Mouse (Mus musculus): ENCODE measurements around the gene Mbd4. TPM values are rescaled to one million over a fixed set of nuclear protein-coding genes. Genes with fewer than 3 reads are reported as not detected.

The Mbd4 gene
- polyA plus RNA-seq, 1 experiment, result 9.5 TPM

- Histone ChIP-seq H3K27me3 (ENCODE audit: control insufficient read depth, insufficient read depth, low read length) (no peaks in the 10 kb centered on the region), H3K27ac (ENCODE audit: insufficient read depth, low read length) (peak overlapping the region; percentile 53), H3K4me3 (replicated peaks; ENCODE audit: insufficient read depth, low read depth, low read length) (peak overlapping the region; percentile 41), H3K4me1 (ENCODE audit: control insufficient read depth, insufficient read depth, low read length) (peaks cover 19% of the 10 kb centered on the region)
- peak; percentile 70 to 80 for DNase-seq
- WGBS, result 18% methylated on average over 34 of the region's 34 CpGs
- TF ChIP-seq CTCF (IDR thresholded peaks at IDR 0.05; ENCODE audit: borderline replicate concordance, insufficient read depth, low read depth, low read length) (no peak), POLR2A (IDR thresholded peaks at IDR 0.05; ENCODE audit: borderline replicate concordance, insufficient read depth, low read length) (0 out of 2 replicates have a peak, but pooled peaks have one; percentile 17)
These were observed 61.1 kb downstream of the Mbd4 start for GRCm38 (mm10) chr6:115791842-115792686.

GRCm38 (mm10) chr6:115791016-115791415, 62.2 kb downstream of the Mbd4 start:
- whole genome bisulfite sequencing, result 59% methylated on average over 10 of the region's 10 CpGs
- DNase-seq, result no peak
- peaks cover 19% of the 10 kb centered on the region for H3K4me1 ChIP-seq (ENCODE audit: control insufficient read depth, insufficient read depth, low read length)
- H3K27ac ChIP-seq (ENCODE audit: insufficient read depth, low read length), result no peak overlapping the region
- no peak overlapping the region for H3K4me3 ChIP-seq (replicated peaks; ENCODE audit: insufficient read depth, low read depth, low read length)
- H3K27me3 ChIP-seq (ENCODE audit: control insufficient read depth, insufficient read depth, low read length), result no peaks in the 10 kb centered on the region
- TF ChIP-seq CTCF (IDR thresholded peaks at IDR 0.05; ENCODE audit: borderline replicate concordance, insufficient read depth, low read depth, low read length), result no peak
- no peak for TF ChIP-seq POLR2A (IDR thresholded peaks at IDR 0.05; ENCODE audit: borderline replicate concordance, insufficient read depth, low read length)

Other genes with a start within 250 kb of the Mbd4 start
- gene Raf1, start 176.7 kb downstream of the Mbd4 start, polyA plus RNA-seq (2012; rRNA removed), result 148 and 152 TPM in 2 replicates
- gene Tmem40, start 91.0 kb downstream of the Mbd4 start, polyA plus RNA-seq (2012; rRNA removed), result 2.7 and 3.5 TPM in 2 replicates
- gene Cand2, start 78.8 kb downstream of the Mbd4 start, polyA plus RNA-seq (2012; rRNA removed), result 5.1 and 6.7 TPM in 2 replicates
- gene Rpl32, start 44.6 kb downstream of the Mbd4 start, polyA plus RNA-seq (2012; rRNA removed), result 680 and 720 TPM in 2 replicates
- 5.1 and 5.8 TPM in 2 replicates for gene Efcab12, start 15.0 kb downstream of the Mbd4 start, polyA plus RNA-seq (2012; rRNA removed)
- gene Ift122, start 99 bp upstream of the Mbd4 start, polyA plus RNA-seq (2012; rRNA removed), result 22.3 TPM in 2 replicates
- 0.79 and 0.89 TPM in 2 replicates for gene Rho, start 78.4 kb upstream of the Mbd4 start, polyA plus RNA-seq (2012; rRNA removed)
- not detected in 2 replicates for gene H1foo, start 91.6 kb upstream of the Mbd4 start, polyA plus RNA-seq (2012; rRNA removed)
- gene Plxnd1, start 141.6 kb upstream of the Mbd4 start, polyA plus RNA-seq (2012; rRNA removed), result 24.2 and 29.4 TPM in 2 replicates